Mouse (Mus musculus): ENCODE measurements around the gene Sema4c.
"Not testable (repeated sequence)": the region's sequence is repeated elsewhere in the genome, so short reads cannot be mapped to it uniquely, and the experiment has no call there.

DNA sequence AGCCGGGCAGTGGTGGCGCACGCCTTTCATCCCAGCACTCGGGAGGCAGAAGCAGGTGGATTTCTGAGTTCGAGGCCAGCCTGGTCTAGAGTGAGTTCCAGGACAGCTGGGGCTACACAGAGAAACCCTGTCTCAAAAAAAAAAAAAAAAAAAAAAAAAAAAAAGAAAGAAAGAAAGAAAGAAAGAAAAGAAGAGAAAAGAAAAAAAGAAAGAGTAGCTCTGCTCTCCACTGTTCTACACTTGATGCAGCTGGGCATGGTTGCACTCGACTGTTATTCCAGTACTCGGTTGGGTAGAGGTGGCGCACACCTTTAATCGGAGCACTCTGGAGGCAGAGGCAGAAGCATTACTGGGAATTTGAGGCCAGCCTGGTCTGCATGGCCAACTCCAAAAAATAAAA lies 21.4 kb downstream of the Sema4c start, which contains the start of gene Ankrd23:
- not testable (repeated sequence) for TF ChIP-seq MAX (IDR thresholded peaks at IDR 0.05; ENCODE audit: low read depth); TCF12 (IDR thresholded peaks at IDR 0.05; ENCODE audit: insufficient read depth, poor library complexity, severe bottlenecking)

All from myocyte (in vitro differentiated cells).